Mouse (Mus musculus) myocyte (in vitro differentiated cells): ENCODE data around the gene Mvp. TPM values are rescaled to one million over a fixed set of nuclear protein-coding genes. Genes with fewer than 3 reads are reported as not detected.
A peak's percentile ranks its signal among the peaks of the same experiment; 100 is the strongest.

Source experiments
- H3K27me3 ChIP-seq: one replicate; pipeline ENCODE4 v1.6.1; 2011; ENCODE audit not compliant: control insufficient read depth, insufficient read depth, insufficient read length
- H3K36me3 ChIP-seq: one replicate; pipeline ENCODE4 v1.6.1; 2011; ENCODE audit not compliant: control insufficient read depth, insufficient read depth
- H3K4me2 ChIP-seq: one replicate; pipeline ENCODE4 v1.6.1; 2011; ENCODE audit warnings: low read depth, control low read depth
- H3K4me3 ChIP-seq: one replicate; pipeline ENCODE4 v1.5.1; 2011; ENCODE audit warnings: mild to moderate bottlenecking, control low read depth, moderate library complexity
- H3K79me2 ChIP-seq: one replicate; pipeline ENCODE4 v1.6.1; 2011; ENCODE audit not compliant: control insufficient read depth, insufficient read depth
- H3ac ChIP-seq: one replicate; pipeline ENCODE4 v1.6.1; 2011; ENCODE audit not compliant: control insufficient read depth, insufficient read length
- CEBPB ChIP-seq: IDR thresholded peaks from 2 replicates; pipeline ENCODE4 v1.6.1; 2011; ENCODE audit warnings: mild to moderate bottlenecking, moderate library complexity; ENCODE audit not compliant: poor library complexity, insufficient read depth, severe bottlenecking
- E2F4 ChIP-seq: IDR thresholded peaks from one replicate; pipeline ENCODE4 v1.6.1; 2011; ENCODE audit warnings: mild to moderate bottlenecking, control low read depth, moderate library complexity; ENCODE audit not compliant: insufficient read depth
- MAX ChIP-seq: IDR thresholded peaks from one replicate; pipeline ENCODE4 v1.6.1; 2011; ENCODE audit warnings: low read depth, mild to moderate bottlenecking, control low read depth
- MYOD1 ChIP-seq, 3 experiments: IDR thresholded peaks; one replicate each; pipeline ENCODE4 v1.6.1; 2011; ENCODE audit warnings: control low read depth in 2 of 3, low read depth in 2 of 3, mild to moderate bottlenecking in 2 of 3, moderate library complexity in 1 of 3; ENCODE audit not compliant: insufficient read length in 2 of 3, control insufficient read depth in 1 of 3
- MYOG ChIP-seq, 3 experiments: IDR thresholded peaks; one replicate each; pipeline ENCODE4 v1.6.1; 2011; ENCODE audit warnings: control low read depth in 2 of 3, low read depth in 2 of 3, mild to moderate bottlenecking in 2 of 3; ENCODE audit not compliant: insufficient read length in 2 of 3, control insufficient read depth in 1 of 3, insufficient read depth in 1 of 3
- POLR2A ChIP-seq: IDR thresholded peaks from one replicate; pipeline ENCODE4 v1.6.1; 2011; ENCODE audit warnings: low read depth, mild to moderate bottlenecking, control low read depth, moderate library complexity; ENCODE audit not compliant: insufficient read length
- POLR2AphosphoS2 ChIP-seq: IDR thresholded peaks from one replicate; pipeline ENCODE4 v1.6.1; 2011; ENCODE audit warnings: low read depth, control low read depth; ENCODE audit not compliant: insufficient read length
- REST ChIP-seq: IDR thresholded peaks from one replicate; pipeline ENCODE4 v1.6.1; 2011; ENCODE audit warnings: mild to moderate bottlenecking, control low read depth, moderate library complexity; ENCODE audit not compliant: insufficient read depth, insufficient read length
- SRF ChIP-seq: IDR thresholded peaks from one replicate; pipeline ENCODE4 v1.6.1; 2011; ENCODE audit warnings: low read depth; ENCODE audit not compliant: control insufficient read depth, insufficient read length
- TCF12 ChIP-seq: IDR thresholded peaks from one replicate; pipeline ENCODE4 v1.6.1; 2011; ENCODE audit warnings: mild to moderate bottlenecking, control low read depth; ENCODE audit not compliant: poor library complexity, insufficient read depth, severe bottlenecking
- TCF3 ChIP-seq: IDR thresholded peaks from one replicate; pipeline ENCODE4 v1.6.1; 2011; ENCODE audit warnings: low read depth, control low read depth; ENCODE audit not compliant: insufficient read length
- USF1 ChIP-seq: IDR thresholded peaks from one replicate; pipeline ENCODE4 v1.6.1; 2011; ENCODE audit warnings: low read depth, mild to moderate bottlenecking, control low read depth, moderate library complexity
- polyA plus RNA-seq: library from polyadenylated mRNA; unstranded; fragments of >200 nt; fragmentation: generic; extraction: Trizol; gene quantifications from one replicate; pipeline ENCODE4 v1.2.1, GENCODE M21; 2012; ENCODE audit warnings: missing spikeins

The Mvp gene
- 111 TPM for polyA plus RNA-seq

GRCm38 (mm10) chr7:127014320-127014719 is at the start of gene Mvp:
Mvp (minus strand) TSS chr7:127014621.
- H3K4me3 ChIP-seq, result peak within 1 kb of the TSS; percentile 81
- TF ChIP-seq REST, result no peak
- TF ChIP-seq E2F4, result no peak
- no peak for TF ChIP-seq SRF
- TF ChIP-seq USF1, result no peak
- TF ChIP-seq MYOD1 (IDR thresholded peaks at IDR 0.05; ENCODE audit: control insufficient read depth in 1 of 3, insufficient read length in 2 of 3, low read depth in 2 of 3), result no peak
- no peak for TF ChIP-seq TCF12
- TF ChIP-seq CEBPB, result no peak
- TF ChIP-seq TCF3, result no peak
- no peak for TF ChIP-seq MAX
- no peak for TF ChIP-seq MYOG (IDR thresholded peaks at IDR 0.05; ENCODE audit: control insufficient read depth in 1 of 3, insufficient read depth in 1 of 3, insufficient read length in 2 of 3, low read depth in 2 of 3)
- peak; percentile 56 for TF ChIP-seq POLR2A
- TF ChIP-seq POLR2AphosphoS2, result peak; percentile 71
- peaks cover 40% of the 10 kb centered on the region for H3K79me2 ChIP-seq
- H3K36me3 ChIP-seq, result no peaks in the 10 kb centered on the region
- H3K27me3 ChIP-seq, result no peaks in the 10 kb centered on the region
- peak within 1 kb of the TSS; percentile 23 for H3ac ChIP-seq
- H3K4me2 ChIP-seq, result peak within 1 kb of the TSS; percentile 86

GRCm38 (mm10) chr7:127055026-127055585 is 40.7 kb upstream of the Mvp start:
- Histone ChIP-seq H3K4me2 (no peak overlapping the region), H3K4me3 (no peak overlapping the region), H3K79me2 (no peaks in the 10 kb centered on the region), H3ac (no peak overlapping the region), H3K27me3 (peaks cover 43% of the 10 kb centered on the region), H3K36me3 (no peaks in the 10 kb centered on the region)
- no peak for TF ChIP-seq MYOD1 (IDR thresholded peaks at IDR 0.05; ENCODE audit: control insufficient read depth in 1 of 3, insufficient read length in 2 of 3, low read depth in 2 of 3)
- no peak for TF ChIP-seq POLR2AphosphoS2
- no peak for TF ChIP-seq CEBPB

GRCm38 (mm10) chr7:127041851-127042672 is 27.6 kb upstream of the Mvp start, which contains the start of gene Kif22:
Kif22 (minus strand) TSS chr7:127042471.
- Histone ChIP-seq H3K4me3 (peak within 1 kb of the TSS; percentile 74), H3K36me3 (no peaks in the 10 kb centered on the region), H3K79me2 (peaks cover 51% of the 10 kb centered on the region), H3K4me2 (peak within 1 kb of the TSS; percentile 86), H3K27me3 (no peaks in the 10 kb centered on the region), H3ac (peak within 1 kb of the TSS; percentile 85)
- TF ChIP-seq POLR2AphosphoS2 (peak; percentile 79), POLR2A (peak; percentile 81), USF1 (no peak), REST (no peak), MYOD1 (IDR thresholded peaks at IDR 0.05; ENCODE audit: control insufficient read depth in 1 of 3, insufficient read length in 2 of 3, low read depth in 2 of 3) (no peak), CEBPB (no peak), SRF (no peak), E2F4 (peak; percentile 93), MYOG (IDR thresholded peaks at IDR 0.05; ENCODE audit: control insufficient read depth in 1 of 3, insufficient read depth in 1 of 3, insufficient read length in 2 of 3, low read depth in 2 of 3) (no peak), MAX (no peak), TCF3 (no peak)

GRCm38 (mm10) chr7:127031244-127031643 is 16.8 kb upstream of the Mvp start:
- no peak overlapping the region for H3ac ChIP-seq

More at GRCm38 (mm10) chr7:127031244-127031643, 16.8 kb upstream of the Mvp start:
- H3K36me3 ChIP-seq, result peaks cover 37% of the 10 kb centered on the region
- peaks cover 5% of the 10 kb centered on the region for H3K79me2 ChIP-seq
- no peak for TF ChIP-seq USF1
- no peak for TF ChIP-seq CEBPB
- no peak for TF ChIP-seq E2F4
- no peak for TF ChIP-seq SRF
- no peak for TF ChIP-seq REST
- no peak for TF ChIP-seq TCF3
- TF ChIP-seq TCF12, result no peak
- TF ChIP-seq MAX, result no peak
- no peak for TF ChIP-seq POLR2A
- TF ChIP-seq POLR2AphosphoS2, result no peak
- no peak for TF ChIP-seq MYOG (IDR thresholded peaks at IDR 0.05; ENCODE audit: control insufficient read depth in 1 of 3, insufficient read depth in 1 of 3, insufficient read length in 2 of 3, low read depth in 2 of 3)
- TF ChIP-seq MYOD1 (IDR thresholded peaks at IDR 0.05; ENCODE audit: control insufficient read depth in 1 of 3, insufficient read length in 2 of 3, low read depth in 2 of 3), result no peak
- no peak overlapping the region for H3K4me3 ChIP-seq
- H3K4me2 ChIP-seq, result no peak overlapping the region
- H3K27me3 ChIP-seq, result no peaks in the 10 kb centered on the region
